Comparison of ENCODE assay signal across 24 mouse cellular contexts in the genomic region with DNA sequence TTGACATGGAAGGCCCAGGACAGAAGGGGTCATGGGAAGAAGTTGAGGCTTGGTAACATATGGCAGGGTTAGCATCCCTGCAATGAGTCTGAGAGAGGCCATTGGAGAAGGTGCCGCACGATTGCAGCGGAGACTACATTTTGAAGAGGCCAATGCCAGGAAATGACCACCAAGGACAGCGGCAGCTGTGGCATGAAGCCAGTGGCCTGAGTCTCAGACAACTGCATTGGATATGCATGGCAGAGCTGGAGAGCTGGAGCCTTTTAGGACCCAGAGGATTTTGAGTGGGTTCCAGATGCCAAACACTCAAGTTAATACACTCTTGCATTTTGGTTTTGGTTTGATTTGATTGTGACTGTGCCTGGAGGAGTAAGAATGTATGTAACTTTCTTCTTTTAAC.
DNase-seq lines count a peak whose midpoint lies in the region; ATAC-seq and TF ChIP-seq lines count a peak whose summit lies in the region.
"Had no signal": no experiment of that assay in that cellular context is flagged by ENCODE, and none has a peak within 500 bp of the region (broad histone marks: within the 10 kb centered on the region; RNA-seq: fewer than 3 reads in every experiment).

No protein-coding gene starts in this region.

- no peak overlapping the region for H3K27ac ChIP-seq in lung, embryonic 14.5 days (ENCODE audit: low read depth)
- no peak overlapping the region for H3K27ac ChIP-seq in hindbrain, embryonic 12.5 days
- H3K27ac ChIP-seq: heart, embryonic 15.5 days; hindbrain, embryonic 13.5 days; liver, embryonic 12.5 days; neural tube, embryonic 15.5 days had no signal

- TF ChIP-seq POLR2A in lung, adult 2 months (IDR thresholded peaks at IDR 0.05; ENCODE audit: borderline replicate concordance, extremely low read depth, low read depth, low read length) = no peak

- WGBS in lung, embryonic 14.5 days = 65% methylated on average over 4 of the region's 4 CpGs
- 54% methylated on average over 4 of the region's 4 CpGs for WGBS in lung, adult 2 months
- WGBS in hindbrain, embryonic 12.5 days = 90% methylated on average over 4 of the region's 4 CpGs

- ATAC-seq in lung, embryonic 14.5 days (ENCODE audit: insufficient read depth) = no peak
- ATAC-seq in hindbrain, embryonic 12.5 days (ENCODE audit: low FRiP score) = no peak
- ATAC-seq: forebrain, embryonic 14.5 days; intestine, embryonic 16.5 days; liver, embryonic 12.5 days; liver, postnatal 0 days had no signal

- H3K36me3 ChIP-seq in lung, embryonic 14.5 days (ENCODE audit: insufficient read depth) = no peaks in the 10 kb centered on the region
- H3K36me3 ChIP-seq in hindbrain, embryonic 12.5 days = no peaks in the 10 kb centered on the region
- H3K36me3 ChIP-seq: heart, embryonic 15.5 days; hindbrain, embryonic 13.5 days; liver, embryonic 12.5 days; neural tube, embryonic 15.5 days had no signal

- no peak overlapping the region for H3K4me3 ChIP-seq in lung, embryonic 14.5 days (ENCODE audit: low read depth, low read length)
- no peak overlapping the region for H3K4me3 ChIP-seq in lung, adult 2 months (replicated peaks; ENCODE audit: extremely low read depth, low read depth, low read length)
- no peak overlapping the region for H3K4me3 ChIP-seq in hindbrain, embryonic 12.5 days
- H3K4me3 ChIP-seq: heart, embryonic 15.5 days; hindbrain, embryonic 13.5 days; liver, embryonic 12.5 days; neural tube, embryonic 15.5 days had no signal

- no peak overlapping the region for H3K4me2 ChIP-seq in lung, embryonic 14.5 days
- no peak overlapping the region for H3K4me2 ChIP-seq in hindbrain, embryonic 12.5 days (replicated peaks)
- H3K4me2 ChIP-seq: heart, embryonic 15.5 days; hindbrain, embryonic 13.5 days; liver, embryonic 12.5 days; neural tube, embryonic 15.5 days had no signal

- no peak overlapping the region for H3K9ac ChIP-seq in lung, embryonic 14.5 days
- no peak overlapping the region for H3K9ac ChIP-seq in hindbrain, embryonic 12.5 days
- H3K9ac ChIP-seq: heart, embryonic 15.5 days; hindbrain, embryonic 13.5 days; liver, embryonic 12.5 days; liver, postnatal 0 days; neural tube, embryonic 15.5 days had no signal

- H3K27me3 ChIP-seq in lung, embryonic 14.5 days (ENCODE audit: insufficient read depth, low read length) = no peaks in the 10 kb centered on the region
- H3K27me3 ChIP-seq in hindbrain, embryonic 12.5 days = peaks cover 2% of the 10 kb centered on the region; the same call in 1 of the 2 replicates
- H3K27me3 ChIP-seq: liver, embryonic 12.5 days; neural tube, embryonic 15.5 days had no signal

- TF ChIP-seq CTCF in lung, embryonic 14.5 days (IDR thresholded peaks at IDR 0.05; ENCODE audit: low read depth) = no peak
- no peak for TF ChIP-seq CTCF in lung, adult 2 months (IDR thresholded peaks at IDR 0.05; ENCODE audit: insufficient read depth, low read length)

- no peaks in the 10 kb centered on the region for H3K9me3 ChIP-seq in lung, embryonic 14.5 days (ENCODE audit: low read depth, low read length)
- no peaks in the 10 kb centered on the region for H3K9me3 ChIP-seq in hindbrain, embryonic 12.5 days (replicated peaks)
- H3K9me3 ChIP-seq: heart, embryonic 15.5 days; hindbrain, embryonic 13.5 days; liver, embryonic 12.5 days; neural tube, embryonic 15.5 days had no signal

- peak; percentile 7 for DNase-seq in kidney, adult 11 months
- DNase-seq in kidney, adult 18-20 months = no peak
- DNase-seq in lung, embryonic 14.5 days = peak; percentile 91
- DNase-seq in lung, adult 2 months = no peak
- DNase-seq in 3T3-L1 (ENCODE audit: low read depth, low spot score) (peak; percentile 3), NIH3T3 (ENCODE audit: low read depth) (peak; percentile 53)
- DNase-seq: cerebellum, adult 11 months; cerebellum, adult 9-10 months; cerebellum, postnatal 36 days; gastrocnemius, postnatal 14 days; layer of hippocampus, postnatal 36 days; left cerebral cortex, postnatal 4 days; liver, postnatal 0 days; midbrain, embryonic 14.5 days; right cerebral cortex, adult 18-20 months; spleen, adult 18-20 months; thymus, postnatal 36 days had no signal

- peaks cover 31% of the 10 kb centered on the region for H3K4me1 ChIP-seq in lung, embryonic 14.5 days (ENCODE audit: insufficient read depth)
- H3K4me1 ChIP-seq in lung, adult 2 months (ENCODE audit: control insufficient read depth, insufficient read depth, low read length) = peaks cover 6% of the 10 kb centered on the region; the same call in 1 of the 2 replicates
- peaks cover 3% of the 10 kb centered on the region; the same call in 1 of the 2 replicates for H3K4me1 ChIP-seq in hindbrain, embryonic 12.5 days
- H3K4me1 ChIP-seq: hindbrain, embryonic 13.5 days; liver, embryonic 12.5 days; neural tube, embryonic 15.5 days had no signal

Comparison
In these comparisons a context has a peak if more than half of its experiments do, and no peak if none do; other contexts are left out.
1. DNase-seq: peak in kidney, adult 11 months (single experiment), lung, embryonic 14.5 days (single experiment), 3T3-L1 (single experiment) and NIH3T3 (single experiment); none in kidney, adult 18-20 months (single experiment) and lung, adult 2 months (single experiment).